Mouse (Mus musculus): Measurements from ENCODE around the gene Gps2.

GRCm38 (mm10) chr11:69900471-69901405 lies 12.9 kb upstream of the Gps2 start, which contains the start of the genes 2810408A11Rik and Neurl4:
- peak; percentile 92 to 99 for TF ChIP-seq POLR2A (IDR thresholded peaks at IDR 0.05; ENCODE audit: control insufficient read depth in 1 of 2, insufficient read depth in 1 of 2, low read depth in 1 of 2, low read length in 2 of 2, poor library complexity in 1 of 2)
- no peak for TF ChIP-seq MAFK (IDR thresholded peaks at IDR 0.05; ENCODE audit: borderline replicate concordance, low read depth, low read length)
- TF ChIP-seq CTCF (IDR thresholded peaks at IDR 0.05 in 2 of 3, conservative IDR thresholded peaks at IDR 0.05 in 1 of 3; ENCODE audit: control insufficient read depth in 1 of 3, insufficient read depth in 1 of 3, low read depth in 2 of 3, low read length in 3 of 3, poor library complexity in 1 of 3, severe bottlenecking in 1 of 3): no peak
- peak; percentile 75 for TF ChIP-seq TCF12 (IDR thresholded peaks at IDR 0.05; ENCODE audit: low read depth, low read length)
- peak; percentile 99 for TF ChIP-seq POLR2AphosphoS2 (IDR thresholded peaks at IDR 0.05; ENCODE audit: low read length)
- 0 out of 2 replicates have a peak, but pooled peaks have one; percentile 27 for TF ChIP-seq RCOR1 (IDR thresholded peaks at IDR 0.05; ENCODE audit: low read depth, low read length)

All from MEL (cell line).